Mouse (Mus musculus): ENCODE data around the gene Pdcd1lg2. TPM values are rescaled to one million over a fixed set of nuclear protein-coding genes. Genes with fewer than 3 reads are reported as not detected.

Pdcd1lg2 gene
- total RNA-seq, 2 experiments from 2014 or later, result not detected

DNA sequence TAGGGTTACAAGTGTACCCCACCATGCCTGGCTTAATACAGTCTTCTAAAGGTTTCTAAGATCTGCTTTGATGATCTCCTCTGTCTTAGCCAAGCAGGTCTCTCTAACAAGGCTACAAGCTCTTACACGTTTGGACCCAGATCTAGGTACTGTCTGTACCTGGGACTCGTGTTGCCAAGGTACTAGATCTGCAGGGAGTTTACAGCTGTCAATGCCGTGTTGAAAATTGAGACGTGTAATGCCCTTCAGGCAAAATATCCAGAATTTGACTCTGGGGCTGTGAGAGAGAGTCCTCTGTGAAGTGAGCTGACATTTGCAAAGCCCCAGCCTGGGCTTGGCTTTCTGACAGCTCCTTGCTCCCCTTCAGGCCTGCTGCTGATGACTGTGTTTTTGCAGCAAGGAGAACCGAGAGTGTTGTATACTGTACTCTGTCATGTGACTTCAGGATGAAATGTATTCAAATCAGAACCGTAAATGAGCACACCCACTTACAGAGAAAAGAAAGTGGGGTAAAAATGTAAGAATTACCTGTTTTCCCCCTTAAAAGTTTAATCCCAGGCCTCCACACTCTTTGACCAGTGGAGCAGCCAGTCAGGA, 85.4 kb downstream of the Pdcd1lg2 start:
- no peak for DNase-seq (ENCODE audit: low spot score in 2 of 2)

DNA sequence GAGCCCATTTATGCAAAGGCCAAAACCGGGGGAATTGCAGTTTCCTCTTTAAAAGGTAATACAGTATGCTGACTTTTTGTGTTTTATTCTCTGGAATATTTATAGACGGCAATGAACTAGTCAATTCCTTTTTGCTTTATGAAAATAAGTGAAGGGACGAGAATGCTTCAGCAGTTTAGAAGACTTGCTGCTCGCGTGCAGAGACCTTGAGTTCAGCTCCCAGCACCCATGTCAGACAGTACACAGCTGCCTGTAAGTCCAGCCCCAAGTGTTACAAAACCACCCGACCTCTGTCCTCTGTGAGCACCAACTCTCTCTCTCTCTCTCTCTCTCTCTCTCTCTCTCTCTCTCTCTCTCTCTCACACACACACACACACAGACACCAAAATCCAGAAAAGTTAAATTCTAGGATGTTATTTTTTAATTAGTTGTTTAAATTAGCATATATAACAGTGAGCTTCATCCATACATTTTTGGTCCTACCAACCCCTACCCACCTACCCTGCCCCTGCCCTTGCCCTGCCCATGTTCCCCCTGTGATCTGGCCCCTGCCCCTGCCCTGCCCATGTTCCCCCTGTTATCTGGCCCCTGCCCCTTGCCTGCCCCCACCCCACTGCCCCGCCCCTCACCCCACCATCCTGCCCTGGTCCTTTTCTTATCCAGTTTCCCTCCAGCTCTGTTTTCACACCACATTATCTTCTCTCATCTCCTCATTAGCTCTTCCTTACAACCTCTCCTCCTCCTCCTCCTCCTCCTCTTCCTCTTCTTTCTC, 86.3 kb downstream of the Pdcd1lg2 start:
- DNase-seq (ENCODE audit: low spot score in 2 of 2), result no peak

DNA sequence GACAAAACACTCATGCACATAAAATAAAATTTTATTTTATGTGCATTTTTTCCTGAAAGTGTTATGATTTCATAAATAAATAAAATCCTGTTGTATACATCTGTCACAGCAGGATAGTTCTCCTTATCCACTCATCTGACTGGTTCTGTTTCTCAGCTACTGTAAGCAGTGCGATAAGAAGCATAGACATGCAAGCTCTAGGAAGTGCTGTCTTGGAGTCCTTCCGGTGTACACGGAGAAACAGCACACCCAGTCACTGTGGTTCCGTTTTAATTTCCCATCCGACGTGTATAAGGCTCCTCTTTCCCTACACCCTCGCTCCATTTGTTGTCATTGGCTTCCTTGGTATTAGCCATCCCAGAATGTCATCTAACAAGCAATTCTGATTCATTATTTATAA, 87.2 kb downstream of the Pdcd1lg2 start:
- DNase-seq (ENCODE audit: low spot score in 2 of 2), result no peak

DNA sequence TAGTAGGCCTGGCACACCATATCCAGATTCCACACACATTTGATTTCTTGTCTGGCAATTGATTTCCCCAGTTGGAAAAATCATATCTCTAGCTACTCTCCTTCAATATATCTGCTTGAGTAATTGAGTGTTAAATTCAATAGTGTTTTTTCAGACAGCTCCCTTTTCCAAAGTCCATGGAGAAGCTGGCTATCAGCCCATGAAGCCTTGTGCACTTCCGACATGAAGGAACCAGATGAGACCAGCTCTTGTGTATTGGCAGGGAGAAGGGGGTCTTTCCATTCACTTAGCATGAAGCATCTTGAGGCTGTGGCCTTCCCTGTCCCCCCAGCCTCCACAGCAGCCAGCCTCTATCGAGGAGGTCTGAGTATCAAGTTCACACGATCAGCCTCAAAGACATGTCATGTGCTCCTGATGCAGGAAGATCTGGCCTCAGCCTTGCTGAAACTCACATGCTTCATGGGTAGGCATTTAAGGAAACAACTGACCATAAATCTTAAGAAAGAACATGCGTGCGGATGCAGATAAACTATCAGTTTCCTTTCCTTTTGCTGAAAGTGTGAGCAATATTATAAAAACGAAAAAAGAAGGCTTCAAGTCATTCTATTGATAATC, 88.2 kb downstream of the Pdcd1lg2 start:
- DNase-seq (ENCODE audit: low spot score in 2 of 2), result no peak

DNA sequence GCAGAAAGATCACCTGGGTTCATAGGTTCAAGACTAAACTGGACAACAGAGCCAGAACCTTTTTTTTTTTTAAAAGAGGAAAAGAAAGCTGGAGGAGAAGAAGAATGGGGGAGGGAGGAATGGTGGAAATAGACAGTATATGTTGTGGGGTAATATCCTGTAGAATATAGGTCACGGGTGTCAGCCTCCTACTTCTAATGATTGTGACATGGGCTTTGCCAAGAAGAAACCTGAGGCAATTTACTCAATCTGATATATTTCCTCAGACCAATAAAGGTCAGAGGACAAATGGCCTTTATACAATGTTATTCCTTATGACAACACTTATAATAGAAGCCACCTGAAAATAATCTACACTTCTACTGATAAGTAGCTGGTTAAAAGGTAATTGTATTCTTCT, 89.6 kb downstream of the Pdcd1lg2 start:
- DNase-seq (ENCODE audit: low spot score in 2 of 2), result no peak

DNA sequence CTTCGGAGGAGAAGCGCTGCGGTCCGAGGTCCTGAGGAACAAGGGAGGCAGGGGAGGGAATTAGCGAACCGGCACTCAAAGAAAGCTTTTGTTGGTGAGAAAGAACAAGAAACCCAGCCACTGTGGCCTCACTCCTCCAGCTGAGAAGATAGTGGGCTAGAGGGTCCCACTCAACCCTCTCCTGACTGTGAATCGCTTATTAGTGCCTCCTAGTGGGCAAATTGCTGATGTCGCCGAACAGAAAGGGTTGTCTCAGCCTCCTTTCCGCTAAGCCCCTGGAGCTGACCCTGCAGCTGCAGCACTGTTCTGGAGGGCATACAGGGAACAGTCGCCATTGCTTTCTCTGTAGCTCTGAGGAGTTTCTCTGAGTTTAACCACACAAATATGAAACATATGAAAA, 90.4 kb downstream of the Pdcd1lg2 start:
- DNase-seq (ENCODE audit: low spot score in 2 of 2), result no peak

DNA sequence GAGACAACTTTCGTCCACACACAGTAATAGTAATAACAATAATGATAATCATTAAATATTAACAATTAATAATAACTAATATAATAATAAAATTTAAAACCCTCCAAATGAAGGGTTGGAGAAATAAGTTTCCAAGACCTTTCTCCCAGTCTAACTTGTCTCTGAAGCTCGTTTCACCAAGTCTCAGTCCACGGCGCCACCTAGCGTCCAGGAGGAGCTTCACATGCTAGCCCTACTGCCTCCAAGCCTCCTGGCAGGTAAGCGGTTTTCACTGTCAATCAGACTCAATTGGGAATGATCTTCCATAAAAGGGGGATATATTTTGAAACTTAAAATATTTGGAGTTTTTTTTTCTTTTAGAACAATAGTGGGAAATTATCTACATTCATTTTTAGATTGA, 90.8 kb downstream of the Pdcd1lg2 start:
- DNase-seq (ENCODE audit: low spot score in 2 of 2), result peak; percentile 65 to 85

DNA sequence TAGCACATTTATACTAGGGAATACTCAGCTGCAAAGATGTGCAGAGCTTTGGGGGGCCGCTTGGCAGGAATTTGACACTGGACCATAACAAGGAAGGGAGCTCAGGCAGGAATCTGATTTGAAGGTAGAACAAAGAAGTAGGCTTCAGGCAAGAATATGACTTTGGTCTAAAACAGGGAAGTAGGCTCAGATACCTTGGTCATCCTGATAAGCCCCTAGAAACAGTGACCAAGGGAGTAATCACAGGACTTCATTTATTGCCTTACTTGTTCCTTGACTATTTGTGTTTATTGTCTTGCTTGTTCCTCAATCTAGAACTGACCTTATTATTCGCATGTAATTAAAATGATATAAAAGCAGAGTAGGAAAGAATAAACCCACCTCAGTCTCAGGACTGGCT, 93.4 kb downstream of the Pdcd1lg2 start:
- no peak for DNase-seq (ENCODE audit: low spot score in 2 of 2)

DNA sequence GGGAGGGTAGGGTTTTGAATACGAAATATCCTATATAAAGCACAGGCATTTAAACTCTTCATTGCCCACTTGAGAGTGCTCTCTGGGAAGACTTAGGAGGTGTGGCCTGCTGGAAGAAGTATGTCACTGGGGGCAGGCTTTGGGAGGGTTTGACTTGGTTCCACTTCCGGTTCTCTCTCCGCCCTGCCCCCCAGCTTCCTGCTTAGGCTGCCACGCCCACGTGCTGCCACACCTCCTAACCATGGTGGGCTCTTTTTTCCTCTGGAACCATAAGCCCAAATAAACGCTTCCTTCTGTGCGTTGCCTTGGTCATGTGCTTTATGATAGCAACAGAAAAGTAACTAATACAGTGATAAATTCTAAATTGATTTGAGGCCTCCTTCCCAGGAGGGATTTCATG, 94.9 kb downstream of the Pdcd1lg2 start:
- no peak for DNase-seq (ENCODE audit: low spot score in 2 of 2)

DNA sequence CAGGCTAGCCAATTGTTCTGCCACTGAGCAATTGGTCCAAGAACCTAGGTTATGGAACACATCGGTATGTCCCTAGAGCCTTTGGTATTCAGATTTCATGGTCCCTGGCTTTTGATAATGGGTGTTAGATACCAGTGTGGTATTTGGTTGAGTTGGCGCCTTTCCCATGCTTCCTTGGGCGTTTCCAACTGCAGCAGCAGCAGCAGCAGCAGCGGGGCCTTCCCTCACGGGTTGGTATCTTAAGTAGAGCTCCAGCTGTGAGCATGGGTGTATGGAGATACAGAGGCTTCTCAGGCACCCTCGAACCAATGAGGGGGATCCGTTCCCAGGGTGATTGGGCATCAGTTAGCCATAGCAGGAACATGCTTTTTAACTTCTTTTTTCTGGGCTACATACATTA, 97.5 kb downstream of the Pdcd1lg2 start:
- DNase-seq (ENCODE audit: low spot score in 2 of 2), result no peak

DNA sequence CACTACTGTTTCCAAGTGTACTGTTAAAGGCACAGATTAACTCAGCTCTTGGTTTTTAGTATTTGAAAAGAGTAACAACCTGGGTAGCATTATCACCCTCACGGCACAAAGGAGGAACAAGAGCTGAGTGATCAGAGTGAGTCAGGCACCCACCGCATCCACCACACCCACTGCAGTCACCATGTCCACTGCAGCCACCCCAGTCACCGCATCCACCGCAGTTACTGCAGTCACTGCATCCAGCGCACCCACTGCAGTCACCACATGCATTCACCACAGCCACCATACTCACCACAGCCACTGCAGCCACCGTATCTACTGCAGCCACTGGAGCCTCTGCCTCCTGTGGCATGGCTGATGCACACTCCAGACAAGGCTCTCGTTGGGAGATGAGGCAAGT, 99.1 kb downstream of the Pdcd1lg2 start:
- DNase-seq (ENCODE audit: low spot score in 2 of 2), result no peak

DNA sequence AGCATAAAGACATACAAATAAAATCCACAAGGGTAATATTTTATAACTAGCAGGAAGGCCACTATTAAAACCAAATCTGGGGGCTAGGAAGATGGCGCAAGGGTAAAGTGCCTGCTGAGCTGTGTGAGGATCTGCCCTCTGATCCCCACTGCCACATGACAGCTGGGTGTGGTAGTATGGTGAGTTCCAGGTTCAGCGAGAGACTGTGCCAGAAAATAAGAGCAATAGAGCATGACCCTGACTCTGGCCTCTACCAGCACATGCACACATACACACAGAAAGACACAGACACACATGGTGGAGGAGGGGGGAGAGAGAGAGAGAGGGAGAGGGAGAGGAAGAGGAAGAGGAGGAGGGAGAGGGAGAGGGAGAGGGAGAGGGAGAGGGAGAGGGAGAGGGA, 101.1 kb downstream of the Pdcd1lg2 start:
- no peak for DNase-seq (ENCODE audit: low spot score in 2 of 2)

DNA sequence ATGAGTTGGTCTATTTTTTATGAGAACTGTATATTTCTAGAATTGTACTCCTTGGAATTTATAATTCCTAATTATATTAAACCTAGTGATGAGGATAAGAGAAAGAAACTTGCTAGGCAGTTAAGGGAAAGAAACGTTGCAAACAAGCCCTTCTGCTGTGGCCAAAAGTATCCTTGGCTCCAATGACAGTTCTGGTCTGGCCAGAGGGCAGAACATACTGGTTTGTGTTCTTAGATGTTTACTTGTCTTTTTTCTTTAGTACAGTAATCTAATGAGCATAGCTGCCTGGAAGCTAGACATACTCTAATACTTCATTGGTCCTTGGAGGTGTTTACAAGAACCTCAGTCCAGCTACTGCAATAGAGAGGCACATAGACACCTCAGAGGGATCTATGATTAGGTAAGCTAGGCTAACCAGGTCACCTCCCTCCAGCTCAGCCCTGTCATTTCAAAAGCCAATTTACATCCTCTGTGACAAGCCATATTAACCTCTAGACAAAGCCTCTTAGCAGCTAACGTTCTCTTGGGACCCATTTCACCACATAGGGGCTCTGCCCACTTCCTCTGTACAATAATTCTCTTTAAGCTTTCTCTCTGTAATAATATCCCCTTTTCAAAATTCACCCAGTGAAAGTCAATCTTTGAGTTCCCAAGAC, 102.5 kb downstream of the Pdcd1lg2 start:
- no peak for DNase-seq (ENCODE audit: low spot score in 2 of 2)

DNA sequence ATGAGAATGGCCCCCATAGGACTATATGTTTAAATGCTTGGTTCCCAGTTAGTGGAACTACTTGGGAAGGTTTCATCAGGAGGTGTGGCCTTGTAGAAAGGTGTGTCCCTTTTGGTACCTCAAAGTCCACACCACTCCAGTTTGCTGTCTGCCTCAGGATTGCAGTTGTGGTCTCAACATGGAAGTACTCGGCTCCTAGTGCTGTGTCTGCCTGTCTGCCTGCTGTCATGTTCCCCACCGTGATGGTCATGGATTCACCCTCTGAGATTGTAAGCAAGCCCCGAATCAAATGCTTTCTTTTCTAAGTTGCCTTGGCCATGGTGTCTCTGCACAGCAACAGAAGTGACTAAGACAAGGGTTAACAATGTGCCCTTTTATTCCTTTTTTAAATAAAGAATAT, 103.4 kb downstream of the Pdcd1lg2 start:
- DNase-seq (ENCODE audit: low spot score in 2 of 2), result no peak

DNA sequence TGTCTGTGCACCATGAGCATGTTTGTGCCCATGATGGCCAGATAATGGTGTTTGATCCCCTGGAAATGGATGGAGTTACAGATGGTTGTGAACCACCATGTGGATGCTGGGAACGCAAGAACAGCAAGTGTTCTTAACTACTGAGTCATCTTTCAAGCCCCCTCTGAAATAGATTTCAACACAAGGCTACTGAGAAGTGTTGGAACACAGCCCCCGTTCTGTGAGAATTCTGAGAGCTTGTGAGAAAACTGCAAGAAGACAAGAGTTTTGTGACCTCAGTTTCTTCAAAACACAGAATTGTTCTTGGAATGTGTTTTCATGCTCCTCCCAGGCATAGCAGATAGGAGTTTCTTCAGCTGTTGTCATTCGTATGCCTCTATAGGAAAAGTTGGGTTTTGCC, 104.7 kb downstream of the Pdcd1lg2 start:
- no peak for DNase-seq (ENCODE audit: low spot score in 2 of 2)

DNA sequence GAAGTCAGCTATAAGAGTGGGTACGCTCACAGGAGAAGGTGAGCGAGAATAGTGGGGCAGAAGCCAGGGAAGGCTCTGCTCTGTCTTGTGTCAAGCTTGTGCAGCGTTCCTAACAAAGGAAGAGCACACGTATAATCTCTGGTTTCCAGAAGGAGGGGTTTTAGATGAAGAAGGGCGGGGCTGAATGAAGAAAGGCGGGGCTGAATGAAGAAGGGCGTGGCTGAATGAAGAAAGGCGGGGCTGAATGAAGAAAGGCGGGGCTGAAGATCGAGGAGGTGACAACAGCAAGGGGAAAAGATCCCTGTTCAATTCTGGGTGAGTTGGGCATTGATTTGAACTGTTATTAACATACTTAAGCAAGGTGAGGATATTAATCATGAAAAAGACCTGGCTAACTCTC, 105.3 kb downstream of the Pdcd1lg2 start:
- DNase-seq (ENCODE audit: low spot score in 2 of 2), result no peak

DNA sequence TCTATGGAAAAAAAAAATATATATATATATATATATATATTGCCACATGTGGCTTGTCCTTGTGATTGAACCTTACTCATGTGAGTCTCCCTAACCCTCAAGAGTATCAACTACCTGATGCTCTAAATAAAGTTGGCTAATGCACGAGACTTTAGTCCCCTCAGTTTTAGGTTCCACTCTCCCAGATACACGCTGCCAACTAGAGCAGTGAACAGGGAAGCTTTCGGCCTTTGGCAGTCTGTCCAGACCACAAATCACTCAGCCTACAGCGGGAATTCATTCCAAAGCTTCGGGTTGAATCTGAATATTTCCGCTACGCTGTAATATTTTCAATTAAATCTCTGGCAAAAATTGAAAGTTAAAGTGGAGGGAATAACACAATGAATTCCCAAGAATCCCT, 107.7 kb downstream of the Pdcd1lg2 start:
- no peak for DNase-seq (ENCODE audit: low spot score in 2 of 2)

DNA sequence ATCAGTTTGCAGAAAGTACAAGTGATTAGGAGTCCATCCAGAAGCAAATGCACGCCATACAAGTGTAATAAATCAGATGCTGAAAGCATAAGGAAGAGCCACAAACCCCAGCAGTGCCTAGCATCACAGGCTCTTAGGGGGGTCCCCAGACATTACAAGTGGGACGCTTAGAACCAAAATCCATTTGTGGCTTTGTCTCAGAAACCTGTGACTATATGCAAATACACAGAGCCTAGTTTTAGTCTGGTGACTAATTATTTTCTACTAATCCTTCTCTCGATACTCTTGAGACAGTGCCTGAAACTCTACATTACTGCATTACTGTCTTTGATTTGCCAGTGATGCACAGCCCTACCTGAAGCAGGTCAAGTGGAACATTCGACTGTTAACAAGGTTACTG, 108.2 kb downstream of the Pdcd1lg2 start:
- no peak for DNase-seq (ENCODE audit: low spot score in 2 of 2)
